Mouse (Mus musculus): Measurements from ENCODE around the gene Lrch1.

Gene Lrch1

GRCm38 (mm10) chr14:74947376-74948013 lies at the start of gene Lrch1:
TSS of gene Lrch1 (minus strand) at chr14:74947876.
- DNase-seq (ENCODE audit: low read depth) = peak; percentile 66

- no peak for DNase-seq (ENCODE audit: low read depth)
Observed at GRCm38 (mm10) chr14:74997041-74997440, 49.4 kb upstream of the Lrch1 start.

- no peak for DNase-seq (ENCODE audit: low read depth)
Observed at GRCm38 (mm10) chr14:74996556-74996955, 48.9 kb upstream of the Lrch1 start.

GRCm38 (mm10) chr14:74990504-74990903 lies 42.8 kb upstream of the Lrch1 start:
- DNase-seq (ENCODE audit: low read depth) = peak; percentile 70

GRCm38 (mm10) chr14:74989909-74990308 lies 42.2 kb upstream of the Lrch1 start:
- DNase-seq (ENCODE audit: low read depth) = no peak

GRCm38 (mm10) chr14:74989322-74989721 lies 41.6 kb upstream of the Lrch1 start:
- DNase-seq (ENCODE audit: low read depth) = no peak

GRCm38 (mm10) chr14:74986527-74986926 lies 38.9 kb upstream of the Lrch1 start:
- no peak for DNase-seq (ENCODE audit: low read depth)

GRCm38 (mm10) chr14:74985658-74986057 lies 38.0 kb upstream of the Lrch1 start:
- DNase-seq (ENCODE audit: low read depth) = no peak

- no peak for DNase-seq (ENCODE audit: low read depth)
Observed at GRCm38 (mm10) chr14:74984817-74985391, 37.2 kb upstream of the Lrch1 start.

GRCm38 (mm10) chr14:74983079-74983478 lies 35.4 kb upstream of the Lrch1 start:
- DNase-seq (ENCODE audit: low read depth) = no peak

GRCm38 (mm10) chr14:74981016-74981415 lies 33.3 kb upstream of the Lrch1 start:
- DNase-seq (ENCODE audit: low read depth) = no peak

- DNase-seq (ENCODE audit: low read depth) = no peak
Observed at GRCm38 (mm10) chr14:74976972-74977371, 29.3 kb upstream of the Lrch1 start.

GRCm38 (mm10) chr14:74974136-74974651 lies 26.5 kb upstream of the Lrch1 start:
- DNase-seq (ENCODE audit: low read depth) = no peak

- DNase-seq (ENCODE audit: low read depth) = no peak
Observed at GRCm38 (mm10) chr14:74972687-74973086, 25.0 kb upstream of the Lrch1 start.

- no peak for DNase-seq (ENCODE audit: low read depth)
Observed at GRCm38 (mm10) chr14:74972216-74972615, 24.5 kb upstream of the Lrch1 start.

GRCm38 (mm10) chr14:74963402-74963764 lies 15.7 kb upstream of the Lrch1 start:
- no peak for DNase-seq (ENCODE audit: low read depth)

GRCm38 (mm10) chr14:74962713-74963401 lies 15.2 kb upstream of the Lrch1 start:
- DNase-seq (ENCODE audit: low read depth) = no peak

GRCm38 (mm10) chr14:74960568-74960967 lies 12.9 kb upstream of the Lrch1 start:
- no peak for DNase-seq (ENCODE audit: low read depth)

GRCm38 (mm10) chr14:74956702-74957101 lies 9.0 kb upstream of the Lrch1 start:
- no peak for DNase-seq (ENCODE audit: low read depth)

- DNase-seq (ENCODE audit: low read depth) = no peak
Observed at GRCm38 (mm10) chr14:74956234-74956633, 8.6 kb upstream of the Lrch1 start.

GRCm38 (mm10) chr14:74948426-74949240 lies 957 bp upstream of the Lrch1 start:
- no peak for DNase-seq (ENCODE audit: low read depth)

- no peak for DNase-seq (ENCODE audit: low read depth)
Observed at GRCm38 (mm10) chr14:74948014-74948396, 329 bp upstream of the Lrch1 start.

Measured in c-Kit-positive CD71-negative TER-119-negative erythroid progenitor cells, embryonic 14.5 days (primary cell).